Mouse (Mus musculus) spleen, adult 2 months (tissue): ENCODE data around the gene Spata1.

ENCODE experiments used
- CTCF ChIP-seq: fragments of 200-500 bp; IDR thresholded peaks from 2 replicates; pipeline ENCODE4 v1.5.1; 2011; ENCODE audit warnings: mild to moderate bottlenecking, inconsistent platforms; ENCODE audit not compliant: insufficient read depth, insufficient read length, insufficient replicate concordance; ENCODE audit errors: extremely low read depth
- POLR2A ChIP-seq: fragments of 200-500 bp; IDR thresholded peaks from 2 replicates; pipeline ENCODE4 v1.6.1; 2011; ENCODE audit warnings: low read depth, low read length, inconsistent platforms

- TF ChIP-seq CTCF: no peak
- TF ChIP-seq POLR2A: no peak
Observed at GRCm38 (mm10) chr3:146442484-146442883, 57.1 kb downstream of the Spata1 start.
